Mouse (Mus musculus): Measurements from ENCODE around the gene Nr2e3. TPM values are rescaled to one million over a fixed set of nuclear protein-coding genes. Genes with fewer than 3 reads are reported as not detected.

The Nr2e3 gene
- polyA plus RNA-seq (2014; fragmentation: Nextera tagmentation; extraction: Ambion mirVana) = not detected in 2 replicates

DNA sequence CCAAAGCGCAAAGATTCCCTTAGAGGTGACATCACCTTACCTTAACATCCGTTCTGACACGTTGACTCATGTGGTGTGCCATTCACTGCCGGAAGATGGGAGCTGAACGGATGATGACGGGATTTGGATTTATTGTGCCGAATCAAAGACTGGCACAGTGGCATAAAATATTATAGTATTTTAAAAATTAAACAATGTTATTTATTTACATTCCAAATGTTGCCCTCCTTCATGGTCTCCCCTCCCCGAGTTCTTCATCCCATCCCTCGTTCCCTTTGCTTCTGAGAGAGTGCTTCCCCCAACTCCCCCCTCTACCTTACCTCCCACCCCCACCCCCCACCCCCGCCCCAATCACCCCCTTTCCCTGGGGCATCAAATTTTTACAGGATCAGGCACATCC, at the start of gene Nr2e3:
Gene Nr2e3 (minus strand): TSS at position 101 of the 400 bp plus-strand sequence.
- no peak for ATAC-seq (ENCODE audit: low FRiP score, low TSS enrichment)
- Histone ChIP-seq H3K9me3 (ENCODE audit: control insufficient read depth, low read length) (no peaks in the 10 kb centered on the region), H3K4me1 (ENCODE audit: control insufficient read depth, insufficient read depth, low read length) (no peaks in the 10 kb centered on the region), H3K9ac (ENCODE audit: low read depth, low read length) (no peak within 1 kb of the TSS), H3K4me2 (replicated peaks; ENCODE audit: low read depth, low read length) (no peak within 1 kb of the TSS), H3K27me3 (ENCODE audit: control insufficient read depth, insufficient read depth, low read length) (no peaks in the 10 kb centered on the region), H3K36me3 (ENCODE audit: control insufficient read depth, insufficient read depth, low read length) (no peaks in the 10 kb centered on the region), H3K27ac (ENCODE audit: low read depth, low read length) (no peak within 1 kb of the TSS), H3K4me3 (ENCODE audit: low read length) (no peak within 1 kb of the TSS)
- 86% methylated on average over 10 of the region's 10 CpGs for WGBS

DNA sequence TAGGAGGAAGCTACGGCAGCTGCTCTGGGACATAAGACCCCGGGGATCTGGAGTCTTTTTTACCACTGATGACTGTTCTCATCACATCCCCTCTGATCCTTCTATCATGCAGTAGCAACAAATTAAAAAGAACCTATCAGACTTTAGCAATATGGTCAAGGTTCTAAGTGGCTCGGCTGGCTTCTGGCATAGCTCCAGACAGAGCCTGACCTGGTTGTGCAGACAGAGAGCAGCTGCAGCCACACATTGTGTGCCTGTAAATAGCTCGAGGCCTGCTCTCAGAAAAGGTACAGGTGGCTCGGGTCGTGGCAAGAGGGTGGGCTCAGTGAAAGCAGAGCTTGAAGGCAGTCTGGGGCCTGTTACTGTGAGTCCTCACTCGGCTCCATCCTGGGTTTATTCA, 48.5 kb upstream of the Nr2e3 start:
- Histone ChIP-seq H3K4me2 (replicated peaks; ENCODE audit: low read depth, low read length) (no peak overlapping the region), H3K9me3 (ENCODE audit: control insufficient read depth, low read length) (no peaks in the 10 kb centered on the region), H3K4me1 (ENCODE audit: control insufficient read depth, insufficient read depth, low read length) (no peaks in the 10 kb centered on the region), H3K27ac (ENCODE audit: low read depth, low read length) (no peak overlapping the region), H3K36me3 (ENCODE audit: control insufficient read depth, insufficient read depth, low read length) (no peaks in the 10 kb centered on the region), H3K9ac (ENCODE audit: low read depth, low read length) (no peak overlapping the region), H3K27me3 (ENCODE audit: control insufficient read depth, insufficient read depth, low read length) (no peaks in the 10 kb centered on the region), H3K4me3 (ENCODE audit: low read length) (no peak overlapping the region)
- WGBS = 57% methylated on average over 7 of the region's 7 CpGs
- ATAC-seq (ENCODE audit: low FRiP score, low TSS enrichment) = no peak

DNA sequence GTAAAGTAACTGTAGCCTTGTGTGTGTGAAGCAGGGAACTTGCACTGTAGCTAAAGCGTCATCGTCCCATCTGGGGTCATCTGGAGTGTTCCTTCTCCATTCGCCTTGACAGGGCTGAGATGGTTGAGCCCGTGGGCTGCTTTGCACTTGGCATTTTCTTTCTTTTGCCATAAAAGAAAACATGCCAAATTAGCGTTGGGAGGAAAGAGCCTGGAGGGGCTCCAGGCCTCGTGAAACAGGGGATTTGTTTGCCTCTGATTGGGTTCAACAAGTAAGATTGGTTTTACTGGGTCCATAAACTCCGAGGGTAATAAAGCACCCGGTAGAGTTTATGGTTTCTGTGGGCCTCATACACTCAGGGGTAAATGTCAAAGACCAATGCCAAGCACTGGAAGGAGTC, 41.9 kb upstream of the Nr2e3 start:
- Histone ChIP-seq H3K9ac (ENCODE audit: low read depth, low read length) (no peak overlapping the region), H3K27me3 (ENCODE audit: control insufficient read depth, insufficient read depth, low read length) (no peaks in the 10 kb centered on the region), H3K4me3 (ENCODE audit: low read length) (no peak overlapping the region), H3K4me2 (replicated peaks; ENCODE audit: low read depth, low read length) (no peak overlapping the region), H3K9me3 (ENCODE audit: control insufficient read depth, low read length) (no peaks in the 10 kb centered on the region), H3K4me1 (ENCODE audit: control insufficient read depth, insufficient read depth, low read length) (no peaks in the 10 kb centered on the region), H3K27ac (ENCODE audit: low read depth, low read length) (no peak overlapping the region), H3K36me3 (ENCODE audit: control insufficient read depth, insufficient read depth, low read length) (no peaks in the 10 kb centered on the region)
- no peak for ATAC-seq (ENCODE audit: low FRiP score, low TSS enrichment)
- WGBS = 39% methylated on average over 8 of the region's 8 CpGs

- Histone ChIP-seq H3K4me3 (ENCODE audit: low read length) (no peak overlapping the region), H3K36me3 (ENCODE audit: control insufficient read depth, insufficient read depth, low read length) (0 out of 2 replicates have a peak, but pooled peaks cover 1% of the 10 kb centered on the region), H3K27me3 (ENCODE audit: control insufficient read depth, insufficient read depth, low read length) (no peaks in the 10 kb centered on the region), H3K27ac (ENCODE audit: low read depth, low read length) (no peak overlapping the region), H3K9ac (ENCODE audit: low read depth, low read length) (no peak overlapping the region), H3K4me2 (replicated peaks; ENCODE audit: low read depth, low read length) (no peak overlapping the region), H3K4me1 (ENCODE audit: control insufficient read depth, insufficient read depth, low read length) (no peaks in the 10 kb centered on the region), H3K9me3 (ENCODE audit: control insufficient read depth, low read length) (no peaks in the 10 kb centered on the region)
- no peak for ATAC-seq (ENCODE audit: low FRiP score, low TSS enrichment)
- WGBS = 68% methylated on average over 3 of the region's 3 CpGs
Measured at GRCm38 (mm10) chr9:60001444-60001843, 41.0 kb upstream of the Nr2e3 start.

- no peaks in the 10 kb centered on the region for H3K4me1 ChIP-seq (ENCODE audit: control insufficient read depth, insufficient read depth, low read length)
- H3K9ac ChIP-seq (ENCODE audit: low read depth, low read length) = no peak overlapping the region
- H3K4me2 ChIP-seq (replicated peaks; ENCODE audit: low read depth, low read length) = no peak overlapping the region
- no peaks in the 10 kb centered on the region for H3K9me3 ChIP-seq (ENCODE audit: control insufficient read depth, low read length)
- no peak overlapping the region for H3K27ac ChIP-seq (ENCODE audit: low read depth, low read length)
- no peaks in the 10 kb centered on the region for H3K27me3 ChIP-seq (ENCODE audit: control insufficient read depth, insufficient read depth, low read length)
- no peak overlapping the region for H3K4me3 ChIP-seq (ENCODE audit: low read length)
- H3K36me3 ChIP-seq (ENCODE audit: control insufficient read depth, insufficient read depth, low read length) = 0 out of 2 replicates have a peak, but pooled peaks cover 2% of the 10 kb centered on the region
- WGBS = 91% methylated on average over 4 of the region's 4 CpGs
- ATAC-seq (ENCODE audit: low FRiP score, low TSS enrichment) = no peak
Measured at GRCm38 (mm10) chr9:59997725-59998124, 37.3 kb upstream of the Nr2e3 start.

GRCm38 (mm10) chr9:59991407-59991806, 30.9 kb upstream of the Nr2e3 start:
- Histone ChIP-seq H3K9me3 (ENCODE audit: control insufficient read depth, low read length) (no peaks in the 10 kb centered on the region), H3K9ac (ENCODE audit: low read depth, low read length) (no peak overlapping the region), H3K36me3 (ENCODE audit: control insufficient read depth, insufficient read depth, low read length) (peaks cover 5% of the 10 kb centered on the region; the same call in 1 of the 2 replicates), H3K27ac (ENCODE audit: low read depth, low read length) (no peak overlapping the region), H3K27me3 (ENCODE audit: control insufficient read depth, insufficient read depth, low read length) (no peaks in the 10 kb centered on the region), H3K4me2 (replicated peaks; ENCODE audit: low read depth, low read length) (no peak overlapping the region), H3K4me3 (ENCODE audit: low read length) (no peak overlapping the region), H3K4me1 (ENCODE audit: control insufficient read depth, insufficient read depth, low read length) (no peaks in the 10 kb centered on the region)
- 67% methylated on average over 5 of the region's 5 CpGs for WGBS
- peak; percentile 49; the same call in 1 of the 2 replicates for ATAC-seq (ENCODE audit: low FRiP score, low TSS enrichment)

DNA sequence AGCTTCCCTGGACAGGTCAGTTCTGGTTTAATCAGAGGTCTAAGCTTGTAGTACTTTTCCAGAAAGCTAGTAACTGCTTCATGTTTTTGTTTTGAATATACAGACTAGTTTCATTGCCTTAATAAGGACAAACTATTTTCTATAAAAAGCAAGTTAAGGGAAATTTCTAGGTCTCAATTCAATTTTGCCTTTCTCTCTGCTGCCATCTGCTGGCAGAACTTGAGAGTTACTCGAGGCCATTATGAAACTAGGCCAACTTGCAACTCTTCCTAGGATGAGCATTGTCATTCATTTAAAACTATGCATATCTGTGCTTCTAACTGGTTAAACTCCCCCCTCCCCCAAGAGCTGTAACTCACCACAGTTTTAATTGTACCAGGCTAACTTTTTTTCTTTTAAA, 29.4 kb upstream of the Nr2e3 start:
- Histone ChIP-seq H3K4me1 (ENCODE audit: control insufficient read depth, insufficient read depth, low read length) (no peaks in the 10 kb centered on the region), H3K4me2 (replicated peaks; ENCODE audit: low read depth, low read length) (no peak overlapping the region), H3K36me3 (ENCODE audit: control insufficient read depth, insufficient read depth, low read length) (peaks cover 5% of the 10 kb centered on the region; the same call in 1 of the 2 replicates), H3K27me3 (ENCODE audit: control insufficient read depth, insufficient read depth, low read length) (no peaks in the 10 kb centered on the region), H3K9me3 (ENCODE audit: control insufficient read depth, low read length) (no peaks in the 10 kb centered on the region), H3K4me3 (ENCODE audit: low read length) (no peak overlapping the region), H3K9ac (ENCODE audit: low read depth, low read length) (no peak overlapping the region), H3K27ac (ENCODE audit: low read depth, low read length) (no peak overlapping the region)
- 2% methylated on average over 1 of the region's 1 CpGs for WGBS
- no peak for ATAC-seq (ENCODE audit: low FRiP score, low TSS enrichment)

DNA sequence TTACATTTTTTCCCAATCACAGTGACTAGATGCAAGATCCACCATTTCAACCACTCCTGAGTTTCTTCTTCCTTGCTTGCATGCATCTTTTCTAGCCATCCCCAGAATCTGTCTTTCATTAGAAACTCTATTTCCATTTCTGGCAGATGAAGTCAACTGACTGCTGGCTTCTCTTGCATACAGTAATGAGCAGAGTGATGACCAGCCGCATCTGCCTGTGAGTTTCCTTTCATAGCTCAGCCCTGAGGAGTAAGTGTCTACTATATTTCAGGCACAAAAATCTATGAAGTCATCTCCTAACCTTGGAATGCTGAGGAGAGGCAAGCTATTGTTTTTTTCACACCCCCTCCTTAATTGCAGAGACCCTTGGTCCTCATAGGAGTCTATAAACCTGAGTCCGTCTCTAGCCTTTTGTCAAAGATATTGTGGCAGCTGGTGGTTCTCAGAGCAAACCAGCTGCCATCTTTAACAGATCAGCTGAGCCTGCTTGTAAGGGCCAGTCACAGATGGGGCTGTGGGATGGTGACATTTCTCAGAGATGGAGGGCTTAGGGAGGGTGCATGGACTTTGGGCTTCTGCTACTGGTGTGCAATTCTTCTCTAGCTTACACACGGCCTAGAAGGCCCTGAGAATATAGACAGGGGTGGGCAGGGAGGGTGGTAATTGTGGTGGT, 25.6 kb upstream of the Nr2e3 start:
- Histone ChIP-seq H3K27me3 (ENCODE audit: control insufficient read depth, insufficient read depth, low read length) (no peaks in the 10 kb centered on the region), H3K4me1 (ENCODE audit: control insufficient read depth, insufficient read depth, low read length) (no peaks in the 10 kb centered on the region), H3K27ac (ENCODE audit: low read depth, low read length) (no peak overlapping the region), H3K9ac (ENCODE audit: low read depth, low read length) (no peak overlapping the region), H3K36me3 (ENCODE audit: control insufficient read depth, insufficient read depth, low read length) (peaks cover 8% of the 10 kb centered on the region; the same call in 1 of the 2 replicates), H3K4me2 (replicated peaks; ENCODE audit: low read depth, low read length) (no peak overlapping the region), H3K4me3 (ENCODE audit: low read length) (no peak overlapping the region), H3K9me3 (ENCODE audit: control insufficient read depth, low read length) (no peaks in the 10 kb centered on the region)
- WGBS = 83% methylated on average over 3 of the region's 3 CpGs
- ATAC-seq (ENCODE audit: low FRiP score, low TSS enrichment) = no peak

DNA sequence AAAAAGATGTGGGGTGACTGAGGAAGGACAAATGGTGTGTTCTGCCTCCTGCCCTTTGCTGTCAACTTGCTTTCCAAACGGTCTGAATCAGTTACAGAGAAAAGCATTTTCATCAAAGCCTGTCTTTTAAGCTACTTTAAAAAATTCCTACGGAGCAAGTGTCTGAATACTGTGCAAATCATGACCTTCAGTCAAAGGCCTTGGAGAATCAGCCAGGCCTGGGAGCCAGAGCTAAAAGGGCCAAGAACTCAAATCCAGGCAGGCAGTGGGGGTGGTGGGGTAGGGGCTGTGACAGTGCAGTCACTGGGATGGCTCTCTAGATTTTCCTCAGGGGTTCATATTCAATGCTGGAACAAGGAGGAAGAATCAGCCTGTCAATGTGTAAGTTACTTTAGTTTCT, 20.7 kb upstream of the Nr2e3 start:
- H3K9ac ChIP-seq (ENCODE audit: low read depth, low read length) = no peak overlapping the region
- WGBS = 74% methylated on average over 2 of the region's 2 CpGs
- no peak overlapping the region for H3K4me3 ChIP-seq (ENCODE audit: low read length)
- ATAC-seq (ENCODE audit: low FRiP score, low TSS enrichment) = no peak
- H3K4me1 ChIP-seq (ENCODE audit: control insufficient read depth, insufficient read depth, low read length) = no peaks in the 10 kb centered on the region
- H3K9me3 ChIP-seq (ENCODE audit: control insufficient read depth, low read length) = no peaks in the 10 kb centered on the region
- no peak overlapping the region for H3K4me2 ChIP-seq (replicated peaks; ENCODE audit: low read depth, low read length)
- no peaks in the 10 kb centered on the region for H3K27me3 ChIP-seq (ENCODE audit: control insufficient read depth, insufficient read depth, low read length)
- H3K36me3 ChIP-seq (ENCODE audit: control insufficient read depth, insufficient read depth, low read length) = peaks cover 7% of the 10 kb centered on the region; the same call in 1 of the 2 replicates
- H3K27ac ChIP-seq (ENCODE audit: low read depth, low read length) = no peak overlapping the region

Data from kidney, embryonic 14.5 days (tissue).